Mouse (Mus musculus): ENCODE data around the gene Atp2c2.

Gene Atp2c2

GRCm38 (mm10) chr8:119702965-119703364 lies 3.2 kb downstream of the Atp2c2 start:
- DNase-seq (ENCODE audit: low read depth, low spot score): no peak

- no peak for DNase-seq (ENCODE audit: low read depth, low spot score)
Measured at GRCm38 (mm10) chr8:119707146-119707545, 7.3 kb downstream of the Atp2c2 start.

GRCm38 (mm10) chr8:119708471-119708870 lies 8.7 kb downstream of the Atp2c2 start:
- no peak for DNase-seq (ENCODE audit: low read depth, low spot score)

GRCm38 (mm10) chr8:119708878-119709702 lies 9.3 kb downstream of the Atp2c2 start:
- peak; percentile 30 for DNase-seq (ENCODE audit: low read depth, low spot score)

GRCm38 (mm10) chr8:119709703-119710093 lies 9.9 kb downstream of the Atp2c2 start:
- no peak for DNase-seq (ENCODE audit: low read depth, low spot score)

- no peak for DNase-seq (ENCODE audit: low read depth, low spot score)
Measured at GRCm38 (mm10) chr8:119712226-119712625, 12.4 kb downstream of the Atp2c2 start.

- no peak for DNase-seq (ENCODE audit: low read depth, low spot score)
Measured at GRCm38 (mm10) chr8:119713421-119713820, 13.6 kb downstream of the Atp2c2 start.

- DNase-seq (ENCODE audit: low read depth, low spot score): no peak
Measured at GRCm38 (mm10) chr8:119715221-119715620, 15.4 kb downstream of the Atp2c2 start.

GRCm38 (mm10) chr8:119716730-119717299 lies 17.0 kb downstream of the Atp2c2 start:
- DNase-seq (ENCODE audit: low read depth, low spot score): peak; percentile 24

GRCm38 (mm10) chr8:119717765-119718164 lies 18.0 kb downstream of the Atp2c2 start:
- DNase-seq (ENCODE audit: low read depth, low spot score): peak; percentile 68

- DNase-seq (ENCODE audit: low read depth, low spot score): no peak
Measured at GRCm38 (mm10) chr8:119719011-119719501, 19.2 kb downstream of the Atp2c2 start.

GRCm38 (mm10) chr8:119722348-119722747 lies 22.5 kb downstream of the Atp2c2 start:
- DNase-seq (ENCODE audit: low read depth, low spot score): no peak

GRCm38 (mm10) chr8:119723676-119724075 lies 23.9 kb downstream of the Atp2c2 start:
- DNase-seq (ENCODE audit: low read depth, low spot score): no peak

GRCm38 (mm10) chr8:119724596-119724995 lies 24.8 kb downstream of the Atp2c2 start:
- DNase-seq (ENCODE audit: low read depth, low spot score): no peak

GRCm38 (mm10) chr8:119727093-119727492 lies 27.3 kb downstream of the Atp2c2 start:
- no peak for DNase-seq (ENCODE audit: low read depth, low spot score)

GRCm38 (mm10) chr8:119728351-119728895 lies 28.6 kb downstream of the Atp2c2 start:
- no peak for DNase-seq (ENCODE audit: low read depth, low spot score)

- no peak for DNase-seq (ENCODE audit: low read depth, low spot score)
Measured at GRCm38 (mm10) chr8:119732072-119732471, 32.3 kb downstream of the Atp2c2 start.

GRCm38 (mm10) chr8:119736348-119736917 lies 36.6 kb downstream of the Atp2c2 start:
- DNase-seq (ENCODE audit: low read depth, low spot score): no peak

- DNase-seq (ENCODE audit: low read depth, low spot score): no peak
Measured at GRCm38 (mm10) chr8:119737093-119737900, 37.5 kb downstream of the Atp2c2 start.

GRCm38 (mm10) chr8:119738129-119738907 lies 38.5 kb downstream of the Atp2c2 start:
- DNase-seq (ENCODE audit: low read depth, low spot score): no peak

- peak; percentile 23 for DNase-seq (ENCODE audit: low read depth, low spot score)
Measured at GRCm38 (mm10) chr8:119740634-119741033, 40.8 kb downstream of the Atp2c2 start.
